Mouse (Mus musculus) cerebellum, adult 9-11 months (tissue): ENCODE results near the gene Ankrd65.
"Not testable (repeated sequence)": the region's sequence is repeated elsewhere in the genome, so short reads cannot be mapped to it uniquely, and the experiment has no call there.

Experiments
- DNase-seq: peaks from one replicate; pipeline ENCODE4 v3.0.0; 2022

Gene Ankrd65

DNA sequence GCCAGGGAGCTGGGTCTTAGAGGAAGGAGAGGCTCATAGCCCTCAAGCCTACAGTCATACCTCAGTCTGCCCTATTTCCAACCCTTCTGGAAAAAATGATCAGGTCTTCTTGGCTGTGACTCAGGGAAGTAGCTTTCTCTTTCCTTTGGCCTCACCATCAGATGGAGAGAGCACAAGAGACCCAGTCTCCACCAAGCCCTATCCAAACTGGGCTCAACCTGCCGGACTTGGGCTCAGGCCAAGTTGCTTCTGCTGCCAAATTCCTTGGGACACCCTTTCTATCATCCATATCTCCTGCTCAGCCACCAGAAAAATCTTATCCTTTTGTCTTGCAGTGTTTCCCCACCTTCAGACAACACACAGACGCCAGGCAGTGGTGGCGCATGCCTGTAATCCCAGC is 14.4 kb upstream of the Ankrd65 start:
- DNase-seq: peak; percentile 82

GRCm38 (mm10) chr4:155776704-155777335 is 13.4 kb upstream of the Ankrd65 start:
- DNase-seq: peak; percentile 43

DNA sequence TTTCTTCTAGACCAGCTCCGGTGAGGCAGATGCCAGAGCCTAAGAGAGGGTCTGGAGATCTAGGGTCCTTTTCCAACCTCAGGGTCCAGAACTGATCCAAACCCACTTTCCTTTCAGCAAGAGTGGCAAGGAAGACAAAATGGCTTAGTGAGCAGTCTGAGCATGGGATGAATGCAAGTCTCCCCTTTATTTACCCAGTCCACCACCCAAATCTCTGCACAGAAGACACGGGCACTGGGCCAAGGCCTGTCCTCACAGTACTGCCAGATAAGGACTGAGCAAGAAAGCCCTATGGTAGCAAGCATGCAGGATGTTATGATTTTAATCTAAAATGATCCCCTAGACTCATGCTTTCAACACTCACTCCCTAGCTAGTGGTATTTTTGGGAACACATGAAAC is 12.4 kb upstream of the Ankrd65 start:
- DNase-seq: peak; percentile 45

GRCm38 (mm10) chr4:155779498-155779897 is 10.7 kb upstream of the Ankrd65 start:
- no peak for DNase-seq

DNA sequence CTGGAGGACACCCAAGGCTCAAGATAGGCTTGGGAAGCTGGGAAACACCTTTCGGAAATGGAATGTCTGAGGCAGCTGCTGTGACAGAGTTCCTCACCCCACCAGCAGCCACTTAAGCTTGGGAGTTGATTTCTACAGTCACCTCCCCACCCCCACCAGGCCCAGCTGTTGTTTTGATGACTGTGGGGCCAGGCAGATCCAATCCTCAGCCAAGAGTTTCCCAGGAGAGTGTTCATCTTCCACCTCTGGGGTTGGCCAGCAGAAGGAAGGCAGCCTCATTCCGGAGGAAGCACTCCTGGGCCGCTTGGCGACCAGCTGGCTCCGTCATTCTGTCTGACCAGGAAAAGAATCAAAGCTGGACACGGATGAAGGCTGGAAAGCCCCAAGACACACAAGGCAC is 9.3 kb upstream of the Ankrd65 start:
- no peak for DNase-seq

GRCm38 (mm10) chr4:155783486-155784080 is 6.7 kb upstream of the Ankrd65 start:
- DNase-seq: no peak

GRCm38 (mm10) chr4:155784081-155784701 is 6.0 kb upstream of the Ankrd65 start:
- DNase-seq: peak; percentile 87

- DNase-seq: no peak
These were observed 5.0 kb upstream of the Ankrd65 start for GRCm38 (mm10) chr4:155785246-155785645.

DNA sequence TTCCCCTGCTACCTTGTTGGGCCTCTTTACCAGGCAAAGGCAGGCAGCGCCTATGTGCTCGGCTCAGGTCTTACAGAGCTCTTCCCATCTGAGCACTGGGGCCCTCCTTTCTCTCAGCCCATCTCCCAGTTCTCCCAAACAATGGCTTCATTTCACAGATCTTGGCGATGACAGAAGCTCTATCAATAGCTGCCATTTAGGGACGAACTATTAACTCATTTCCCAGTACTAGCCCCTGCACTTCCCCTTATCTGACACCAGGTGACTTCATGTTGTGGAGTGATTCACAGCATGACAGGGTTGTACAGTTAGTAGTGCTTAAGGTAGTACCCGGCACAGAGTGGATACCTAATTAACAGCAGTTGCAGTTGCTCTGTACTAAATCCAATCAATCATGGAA is 4.4 kb upstream of the Ankrd65 start, which contains the start of gene Tmem88b:
Tmem88b (minus strand) TSS at position 56 of the 400 bp plus-strand sequence.
- DNase-seq: no peak

DNA sequence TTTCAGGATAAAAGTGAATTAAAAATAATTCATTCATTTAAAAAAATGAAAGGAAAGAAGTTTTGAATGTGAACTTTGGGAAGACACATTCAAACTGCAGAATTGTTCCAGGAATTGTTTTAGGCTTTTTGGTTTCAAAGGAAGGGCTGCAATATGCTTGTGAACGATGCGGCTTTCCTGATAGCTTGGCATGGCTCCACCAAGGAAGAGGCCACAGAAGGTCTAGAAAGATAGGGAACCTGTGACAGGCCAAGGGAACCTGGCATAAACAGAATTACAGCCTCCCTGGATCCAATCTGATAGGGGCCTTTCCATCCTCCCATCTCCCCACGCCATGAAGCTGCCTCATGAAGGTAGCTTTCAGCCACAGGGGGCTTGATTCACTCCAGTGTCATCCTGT is 1.9 kb upstream of the Ankrd65 start:
- no peak for DNase-seq

DNA sequence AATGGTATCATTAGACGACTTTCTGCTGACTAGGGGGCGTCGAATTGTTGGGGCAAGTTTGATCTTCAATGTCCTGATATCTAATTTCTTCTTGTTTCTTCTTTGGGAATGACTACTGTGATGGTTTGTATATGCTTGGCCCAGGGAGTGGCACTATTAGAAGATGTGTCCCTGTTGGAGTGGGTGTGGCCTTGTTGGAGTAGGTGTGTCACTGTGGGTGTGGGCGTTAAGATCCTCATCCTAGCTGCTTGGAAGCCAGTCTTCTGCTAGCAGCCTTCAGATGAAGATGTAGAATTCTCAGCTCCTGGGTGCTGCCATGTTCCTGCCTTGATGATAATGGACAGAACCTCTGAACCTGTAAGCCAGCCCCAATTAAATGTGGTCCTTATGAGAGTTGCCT is 1.4 kb upstream of the Ankrd65 start:
- not testable (repeated sequence) for DNase-seq

DNA sequence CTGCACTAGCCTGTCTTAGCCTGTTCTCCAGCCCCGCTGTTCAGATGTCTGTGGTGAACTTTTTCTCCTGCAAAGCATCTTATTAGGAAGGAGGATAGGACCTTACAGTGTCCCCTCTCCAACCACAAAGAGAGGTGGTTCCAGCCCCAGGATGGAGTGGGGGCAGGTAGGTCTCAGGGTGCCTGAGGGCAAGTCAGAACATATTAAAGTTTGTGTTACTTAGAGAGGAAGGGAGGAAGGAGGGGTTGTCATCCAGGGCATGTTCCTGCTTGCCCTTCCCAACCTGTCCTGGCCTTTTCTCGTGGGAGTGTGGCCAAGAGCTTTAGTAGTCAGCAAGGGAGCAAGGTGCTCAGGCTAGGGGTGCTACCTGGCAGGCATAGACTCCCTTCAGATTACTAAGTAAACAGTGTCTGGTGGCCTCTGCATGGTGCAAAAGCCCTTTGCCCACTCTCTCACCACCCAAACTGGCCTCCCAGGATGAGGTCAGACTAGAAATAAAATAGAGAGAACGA is 467 bp downstream of the Ankrd65 start:
- DNase-seq: no peak

DNA sequence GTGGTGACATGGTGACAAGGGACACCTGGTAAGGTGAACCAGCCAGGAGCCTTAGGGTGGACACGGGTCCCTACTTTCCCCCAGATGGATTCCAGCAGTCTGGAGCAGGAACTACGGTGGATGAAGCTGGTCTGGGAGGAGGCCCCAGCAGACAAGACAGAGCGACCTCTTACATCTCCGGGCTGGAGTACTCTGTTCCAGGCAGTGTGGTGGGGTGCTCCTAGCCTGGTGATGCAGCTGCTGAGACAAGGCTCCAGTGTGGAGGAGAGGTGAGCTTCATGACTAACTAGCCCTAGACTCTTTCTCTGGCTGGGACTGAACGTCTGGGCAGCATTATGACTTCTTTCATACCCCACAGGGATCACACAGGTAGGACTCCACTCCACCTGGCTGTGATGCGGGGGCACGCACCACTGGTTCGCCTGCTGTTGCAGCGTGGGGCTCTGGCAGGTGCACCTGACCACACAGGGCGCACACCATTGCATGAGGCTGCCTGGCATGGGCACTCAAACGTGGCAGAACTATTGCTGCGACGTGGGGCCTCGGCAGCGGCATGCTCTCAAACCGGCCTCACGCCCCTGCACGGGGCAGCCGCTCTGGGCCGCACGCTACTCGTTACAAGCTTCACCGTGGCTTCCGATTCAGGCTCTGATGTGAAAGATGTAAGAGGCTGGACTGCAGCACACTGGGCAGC is 1.1 kb downstream of the Ankrd65 start:
- no peak for DNase-seq

- no peak for DNase-seq
These were observed 3.5 kb downstream of the Ankrd65 start for GRCm38 (mm10) chr4:155793730-155794129.

GRCm38 (mm10) chr4:155802075-155802474 is 11.8 kb downstream of the Ankrd65 start:
- no peak for DNase-seq

- no peak for DNase-seq
These were observed 12.6 kb downstream of the Ankrd65 start, which contains the start of gene Mrpl20 for GRCm38 (mm10) chr4:155802741-155803339. Gene Mrpl20, plus strand, starts transcription at chr4:155802878.

DNA sequence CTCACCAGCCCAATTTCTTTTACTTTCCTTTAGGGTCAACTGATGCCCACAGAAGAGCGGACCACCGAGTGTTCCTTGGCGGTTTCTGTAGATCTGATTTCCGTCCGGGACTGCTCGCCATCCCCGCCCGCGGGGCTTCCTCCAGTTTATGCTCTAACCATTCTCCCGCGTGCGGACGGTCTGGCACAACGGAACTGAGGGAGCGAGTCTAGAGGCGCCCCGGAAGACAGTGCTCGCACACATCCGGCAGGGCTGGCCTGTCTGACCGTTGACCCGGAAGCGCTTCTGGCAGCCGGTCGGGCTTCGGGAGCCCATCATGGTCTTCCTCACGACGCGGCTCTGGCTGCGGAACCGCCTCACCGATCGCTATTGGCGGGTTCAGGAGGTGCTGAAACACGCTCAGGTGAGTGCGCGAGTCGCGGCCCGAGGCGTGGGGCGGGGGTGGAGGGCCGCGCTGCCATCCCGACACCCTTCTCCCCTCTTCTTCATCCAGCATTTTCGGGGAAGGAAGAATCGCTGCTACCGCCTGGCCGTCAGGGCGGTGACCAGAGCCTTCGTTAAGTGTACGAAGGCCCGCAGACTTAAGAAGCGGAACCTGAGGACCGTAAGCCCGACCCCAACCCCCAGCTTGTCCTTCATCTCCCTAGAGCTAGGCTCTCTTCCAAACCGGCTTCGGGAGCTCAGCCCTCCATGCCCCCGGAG is 13.3 kb downstream of the Ankrd65 start:
- peak; percentile 93 for DNase-seq

- no peak for DNase-seq
These were observed 17.6 kb downstream of the Ankrd65 start for GRCm38 (mm10) chr4:155807841-155808240.

DNA sequence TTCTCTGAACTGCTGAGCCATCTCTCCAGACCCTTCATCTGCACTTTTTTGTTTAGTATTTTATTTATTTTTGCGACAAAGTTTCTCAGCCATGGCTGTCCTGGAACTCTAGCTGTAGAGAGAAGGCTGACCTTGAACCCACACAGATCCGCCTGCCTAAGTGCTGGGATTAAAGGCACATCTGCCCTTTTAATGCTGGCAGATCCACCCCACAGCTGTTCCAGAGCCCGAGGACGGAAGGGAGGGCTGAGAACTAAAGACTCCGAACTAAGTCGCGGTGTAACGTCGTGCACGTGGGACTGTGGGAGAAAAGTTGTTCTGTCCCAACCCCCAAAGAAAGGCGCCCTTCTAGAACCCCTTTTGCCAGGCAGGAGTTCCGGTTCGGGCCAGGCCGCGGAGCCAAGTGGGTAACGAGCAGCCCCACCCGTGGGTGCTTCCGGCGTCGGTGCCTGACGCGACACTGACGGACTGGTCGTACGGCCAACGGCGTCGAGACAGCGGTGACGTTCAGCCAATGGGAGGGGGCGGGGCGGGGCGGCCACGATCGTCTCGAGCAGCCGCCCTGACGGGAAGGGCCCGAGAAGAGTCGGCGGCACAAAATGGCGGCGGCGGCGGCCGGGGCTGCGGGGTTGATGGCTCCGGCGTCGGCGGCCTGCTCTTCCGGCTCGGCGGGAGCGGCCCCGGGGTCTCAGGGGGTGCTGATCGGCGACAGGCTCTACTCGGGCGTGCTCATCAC is 21.9 kb downstream of the Ankrd65 start, which contains the start of gene Ccnl2:
Ccnl2 (plus strand) TSS at position 561 of the 736 bp plus-strand sequence.
- peak; percentile 94 for DNase-seq

- no peak for DNase-seq
These were observed 22.5 kb downstream of the Ankrd65 start for GRCm38 (mm10) chr4:155812665-155813181.

- no peak for DNase-seq
These were observed 27.3 kb downstream of the Ankrd65 start for GRCm38 (mm10) chr4:155817533-155817932.
